Mouse (Mus musculus): ENCODE measurements around the gene Olfr307. TPM values are rescaled to one million over a fixed set of nuclear protein-coding genes. Genes with fewer than 3 reads are reported as not detected.

Olfr307 gene
- total and polyA plus RNA-seq, 3 experiments: not detected

DNA sequence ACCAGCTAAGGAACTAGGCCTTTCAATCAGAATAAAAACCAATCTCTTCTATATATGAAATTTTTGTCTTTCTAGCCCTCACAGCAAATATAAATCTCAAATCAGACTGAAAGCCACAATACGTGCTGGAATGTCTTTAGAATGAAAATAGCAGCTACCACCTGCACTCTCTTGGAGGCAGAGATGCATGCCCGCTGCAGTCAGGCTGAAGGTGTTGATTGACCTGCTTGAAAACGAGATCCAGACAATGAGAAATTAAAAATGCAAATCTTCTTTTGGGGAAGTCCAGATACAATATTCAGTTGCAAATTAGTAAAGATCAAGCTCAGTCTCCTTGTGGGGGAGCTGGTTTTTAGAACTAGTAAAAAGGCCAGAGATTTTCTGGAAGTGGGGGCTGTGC lies 6.9 kb upstream of the Olfr307 start:
- no peaks in the 10 kb centered on the region for H3K4me1 ChIP-seq (ENCODE audit: control insufficient read depth in 1 of 2, insufficient read depth in 2 of 2, low read length in 2 of 2)
- H3K4me3 ChIP-seq (ENCODE audit: control insufficient read depth in 1 of 2, insufficient read depth in 1 of 2, low read depth in 2 of 2, low read length in 2 of 2): no peak overlapping the region
- H3K79me2 ChIP-seq (ENCODE audit: control insufficient read depth, insufficient read depth, low read length, poor library complexity): no peaks in the 10 kb centered on the region
- H3K9ac ChIP-seq (ENCODE audit: control insufficient read depth, low read depth, low read length, poor library complexity, severe bottlenecking): no peak overlapping the region
- H3K9me3 ChIP-seq (replicated peaks; ENCODE audit: insufficient read depth, low read length): no peaks in the 10 kb centered on the region
- no peak overlapping the region for H3K27ac ChIP-seq (ENCODE audit: control insufficient read depth, low read depth, low read length)
- no peaks in the 10 kb centered on the region for H3K27me3 ChIP-seq (ENCODE audit: control insufficient read depth in 1 of 2, insufficient read depth in 2 of 2, low read length in 2 of 2)
- TF ChIP-seq SIN3A (IDR thresholded peaks at IDR 0.05; ENCODE audit: low read length): no peak
- no peaks in the 10 kb centered on the region for H3K36me3 ChIP-seq (ENCODE audit: control insufficient read depth in 1 of 2, insufficient read depth in 2 of 2, low read length in 2 of 2)
- DNase-seq (ENCODE audit: low read depth, low spot score): no peak

DNA sequence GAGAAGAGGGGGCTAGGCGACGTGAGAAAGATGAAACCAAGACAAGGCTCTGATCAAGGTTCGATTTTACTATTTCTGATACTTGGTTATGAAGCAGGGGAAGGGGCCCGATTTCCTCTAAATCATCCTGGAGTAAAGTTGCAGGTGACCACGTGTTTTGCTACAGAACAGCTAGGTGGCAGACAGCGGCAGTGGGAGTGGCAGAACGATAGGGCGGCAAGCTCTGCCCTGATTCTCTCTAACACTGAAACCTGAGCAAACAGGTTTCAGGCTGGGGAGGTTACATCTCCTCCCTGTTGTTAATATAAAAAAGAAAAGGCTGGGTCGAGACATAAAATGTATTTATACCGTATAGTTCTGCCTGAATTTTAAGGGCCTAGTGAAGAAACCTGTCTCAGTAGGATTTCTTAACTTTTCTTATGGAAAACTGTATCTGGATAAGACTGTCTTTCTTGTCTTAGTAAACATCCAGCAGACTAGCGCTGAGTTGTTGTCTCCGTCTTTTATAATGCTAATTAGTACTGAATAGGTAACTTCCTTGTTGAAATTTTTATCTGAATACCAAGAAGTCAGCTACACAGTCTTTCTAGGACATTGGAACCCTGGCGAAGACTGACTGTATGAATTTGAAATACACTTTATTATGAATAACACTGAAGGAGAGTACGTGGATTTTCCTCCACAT lies 5.6 kb upstream of the Olfr307 start:
- no peak for DNase-seq (ENCODE audit: low read depth, low spot score)
- Histone ChIP-seq H3K4me1 (ENCODE audit: control insufficient read depth in 1 of 2, insufficient read depth in 2 of 2, low read length in 2 of 2) (no peaks in the 10 kb centered on the region), H3K27ac (ENCODE audit: control insufficient read depth, low read depth, low read length) (no peak overlapping the region), H3K27me3 (ENCODE audit: control insufficient read depth in 1 of 2, insufficient read depth in 2 of 2, low read length in 2 of 2) (no peaks in the 10 kb centered on the region), H3K9ac (ENCODE audit: control insufficient read depth, low read depth, low read length, poor library complexity, severe bottlenecking) (no peak overlapping the region), H3K36me3 (ENCODE audit: control insufficient read depth in 1 of 2, insufficient read depth in 2 of 2, low read length in 2 of 2) (no peaks in the 10 kb centered on the region), H3K79me2 (ENCODE audit: control insufficient read depth, insufficient read depth, low read length, poor library complexity) (no peaks in the 10 kb centered on the region), H3K9me3 (replicated peaks; ENCODE audit: insufficient read depth, low read length) (no peaks in the 10 kb centered on the region), H3K4me3 (ENCODE audit: control insufficient read depth in 1 of 2, insufficient read depth in 1 of 2, low read depth in 2 of 2, low read length in 2 of 2) (no peak overlapping the region)
- TF ChIP-seq NRF1 (IDR thresholded peaks at IDR 0.05; ENCODE audit: insufficient read depth, low read depth, low read length, poor library complexity, severe bottlenecking): no peak

DNA sequence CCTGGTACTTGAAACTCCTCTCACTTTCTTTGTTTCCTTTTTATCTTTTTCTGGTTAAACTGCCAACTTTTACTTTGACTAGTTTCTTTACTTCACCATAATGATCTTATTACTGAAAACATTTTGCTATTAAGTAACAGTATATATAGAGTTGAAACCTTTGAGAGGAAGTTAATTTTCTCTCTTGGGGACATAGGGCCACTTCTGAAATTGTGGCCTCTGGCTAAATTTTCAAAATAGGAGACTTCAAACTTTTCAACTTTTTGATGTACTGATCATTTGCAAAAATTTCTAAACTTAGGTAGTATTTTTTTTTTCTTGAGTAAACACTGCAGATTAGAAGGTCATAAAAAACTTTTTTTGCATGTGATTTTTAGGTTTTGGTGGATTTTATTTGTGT lies 11.9 kb downstream of the Olfr307 start, which contains the start of gene Olfr308:
Gene Olfr308 (minus strand): TSS at position 101 of the 400 bp plus-strand sequence.
- H3K36me3 ChIP-seq (ENCODE audit: control insufficient read depth in 1 of 2, insufficient read depth in 2 of 2, low read length in 2 of 2): no peaks in the 10 kb centered on the region
- H3K9ac ChIP-seq (ENCODE audit: control insufficient read depth, low read depth, low read length, poor library complexity, severe bottlenecking): no peak within 1 kb of the TSS
- TF ChIP-seq ELF1 (IDR thresholded peaks at IDR 0.05; ENCODE audit: low read depth, low read length): no peak
- TF ChIP-seq CHD2 (IDR thresholded peaks at IDR 0.05; ENCODE audit: low read length): no peak
- TF ChIP-seq MXI1 (IDR thresholded peaks at IDR 0.05; ENCODE audit: low read depth, low read length): no peak
- TF ChIP-seq TBP (IDR thresholded peaks at IDR 0.05; ENCODE audit: low read depth, low read length): no peak
- no peak for TF ChIP-seq ETS1 (IDR thresholded peaks at IDR 0.05; ENCODE audit: low read depth, low read length)
- TF ChIP-seq ZKSCAN1 (IDR thresholded peaks at IDR 0.05; ENCODE audit: low read depth, low read length): no peak
- no peak for TF ChIP-seq CTCF (IDR thresholded peaks at IDR 0.05 in 2 of 3, conservative IDR thresholded peaks at IDR 0.05 in 1 of 3; ENCODE audit: control insufficient read depth in 1 of 3, insufficient read depth in 1 of 3, low read depth in 2 of 3, low read length in 3 of 3, poor library complexity in 1 of 3, severe bottlenecking in 1 of 3)
- no peak for TF ChIP-seq MAX (IDR thresholded peaks at IDR 0.05; ENCODE audit: low read length)
- TF ChIP-seq E2F4 (IDR thresholded peaks at IDR 0.05; ENCODE audit: borderline replicate concordance, low read depth, low read length): no peak
- TF ChIP-seq MYC (IDR thresholded peaks at IDR 0.05; ENCODE audit: low read depth, low read length): no peak
- no peak for TF ChIP-seq KAT2A (conservative IDR thresholded peaks at IDR 0.05; ENCODE audit: low read depth, low read length)
- no peak for TF ChIP-seq MAZ (IDR thresholded peaks at IDR 0.05; ENCODE audit: low read depth, low read length)
- TF ChIP-seq NRF1 (IDR thresholded peaks at IDR 0.05; ENCODE audit: insufficient read depth, low read depth, low read length, poor library complexity, severe bottlenecking): no peak
- TF ChIP-seq BHLHE40 (IDR thresholded peaks at IDR 0.05; ENCODE audit: borderline replicate concordance, low read depth, low read length): no peak
- no peak for TF ChIP-seq POLR2AphosphoS2 (IDR thresholded peaks at IDR 0.05; ENCODE audit: low read length)
- H3K79me2 ChIP-seq (ENCODE audit: control insufficient read depth, insufficient read depth, low read length, poor library complexity): no peaks in the 10 kb centered on the region
- no peaks in the 10 kb centered on the region for H3K27me3 ChIP-seq (ENCODE audit: control insufficient read depth in 1 of 2, insufficient read depth in 2 of 2, low read length in 2 of 2)
- no peaks in the 10 kb centered on the region for H3K4me1 ChIP-seq (ENCODE audit: control insufficient read depth in 1 of 2, insufficient read depth in 2 of 2, low read length in 2 of 2)
- H3K4me3 ChIP-seq (ENCODE audit: control insufficient read depth in 1 of 2, insufficient read depth in 1 of 2, low read depth in 2 of 2, low read length in 2 of 2): no peak within 1 kb of the TSS
- no peak within 1 kb of the TSS for H3K27ac ChIP-seq (ENCODE audit: control insufficient read depth, low read depth, low read length)
- DNase-seq (ENCODE audit: low read depth, low spot score): no peak
- H3K9me3 ChIP-seq (replicated peaks; ENCODE audit: insufficient read depth, low read length): no peaks in the 10 kb centered on the region
